Mouse (Mus musculus) liver, embryonic 14.5 days (tissue): ENCODE measurements at regions not wholly inside any gene's neighbourhood (a gene's known extent, or its start where the extent isn't known, plus 50 kb on each side); places are given as distances from the start of the nearest gene placed in this dataset.

Experiments used
- CTCF ChIP-seq: IDR thresholded peaks from 2 replicates; pipeline ENCODE4 v1.5.1; 2016; ENCODE audit warnings: antibody characterized with exemption, low read depth, control low read depth
- EP300 ChIP-seq: IDR thresholded peaks from 2 replicates; pipeline ENCODE4 v1.6.1; 2016; ENCODE audit warnings: antibody characterized with exemption, low read depth

DNA sequence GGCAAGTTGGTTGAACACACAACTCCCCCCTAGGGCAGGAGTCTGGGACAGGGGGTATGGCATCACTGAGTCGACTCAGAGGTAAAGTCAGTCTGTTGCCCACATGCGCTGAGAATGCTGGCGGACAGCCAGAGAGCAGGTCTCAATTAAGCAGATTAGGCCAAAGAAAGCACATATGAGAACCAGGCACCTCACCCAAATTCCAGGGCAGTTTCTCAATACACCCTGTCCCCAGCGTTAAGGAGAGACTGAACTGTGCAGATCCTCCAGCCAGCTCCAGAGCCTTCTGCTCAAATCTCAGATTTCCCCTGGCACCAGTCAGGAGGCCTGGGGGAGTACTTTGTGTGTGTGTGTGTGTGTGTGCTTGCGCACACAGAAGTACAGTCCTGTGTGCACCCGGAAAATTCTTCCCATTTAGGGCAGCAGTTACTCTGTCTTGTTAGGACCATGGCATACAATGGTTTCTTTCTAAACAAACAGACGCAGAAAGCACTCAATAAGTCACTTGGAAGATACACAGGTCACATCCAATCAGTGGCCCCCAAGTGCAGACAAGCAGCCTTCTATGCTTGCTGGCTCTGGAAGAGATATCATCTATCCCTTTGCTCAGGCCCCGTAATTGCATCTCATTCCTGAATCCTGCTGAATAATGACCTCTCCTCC is 65.4 kb upstream of the Gas1 start:
- no peak for TF ChIP-seq EP300
- no peak for TF ChIP-seq CTCF
